Mouse (Mus musculus): Measurements from ENCODE around the gene Tnip1. TPM values are rescaled to one million over a fixed set of nuclear protein-coding genes. Genes with fewer than 3 reads are reported as not detected.

Gene Tnip1
- total and polyA plus RNA-seq, 3 experiments = 8.1 to 19.7 TPM; not detected in 1

DNA sequence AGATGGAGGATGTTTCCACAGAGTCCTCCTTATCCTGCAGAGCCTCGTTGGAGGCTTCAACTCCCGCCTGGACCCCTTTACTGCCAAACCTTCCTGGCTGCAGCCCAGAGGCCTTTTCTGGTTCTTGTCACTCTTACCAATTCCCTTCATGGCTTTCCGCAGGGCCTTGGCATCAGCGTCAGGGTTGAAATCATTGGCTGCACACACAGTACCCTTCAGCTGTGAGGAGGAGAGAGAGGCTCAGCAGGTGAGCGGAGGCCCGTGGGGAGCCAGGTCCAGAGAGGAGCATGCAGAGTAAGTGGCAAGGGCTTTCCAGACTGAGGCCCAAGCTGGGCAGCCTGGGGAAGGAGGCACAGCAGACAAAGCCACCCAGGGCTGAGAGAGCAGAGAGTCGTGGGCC lies 33.5 kb upstream of the Tnip1 start:
- no peak overlapping the region for H3K4me3 ChIP-seq (ENCODE audit: control insufficient read depth in 1 of 2, insufficient read depth in 1 of 2, low read depth in 2 of 2, low read length in 2 of 2)

DNA sequence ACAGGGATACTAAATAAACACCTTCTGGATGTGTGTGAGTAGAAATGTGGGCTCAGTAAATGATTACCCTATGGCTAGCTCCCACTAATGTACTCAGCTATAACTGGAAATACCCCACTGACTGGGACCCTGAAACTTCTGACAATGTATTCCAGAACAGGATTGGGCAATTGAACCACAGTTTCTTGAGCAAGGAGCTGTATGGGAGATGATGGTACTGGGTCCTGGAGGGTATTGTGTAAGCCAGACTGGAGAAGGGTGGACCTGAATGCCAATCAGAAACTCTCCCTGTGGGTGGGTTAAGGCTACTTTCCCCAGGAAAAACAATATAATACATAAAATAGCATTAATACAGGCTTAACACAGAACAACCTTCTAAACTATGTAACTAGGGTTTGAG lies 27.2 kb upstream of the Tnip1 start:
- Histone ChIP-seq H3K36me3 (ENCODE audit: control insufficient read depth in 1 of 2, insufficient read depth in 2 of 2, low read length in 2 of 2) (no peaks in the 10 kb centered on the region), H3K27me3 (ENCODE audit: control insufficient read depth in 1 of 2, insufficient read depth in 2 of 2, low read length in 2 of 2) (no peaks in the 10 kb centered on the region)

More for the DNA sequence above, 33.5 kb upstream of the Tnip1 start:
- TF ChIP-seq MAFK (IDR thresholded peaks at IDR 0.05; ENCODE audit: borderline replicate concordance, low read depth, low read length) (no peak), UBTF (IDR thresholded peaks at IDR 0.05; ENCODE audit: borderline replicate concordance, insufficient read depth, low read depth, low read length) (no peak), KAT2A (conservative IDR thresholded peaks at IDR 0.05; ENCODE audit: low read depth, low read length) (no peak), TBP (IDR thresholded peaks at IDR 0.05; ENCODE audit: low read depth, low read length) (no peak), RAD21 (IDR thresholded peaks at IDR 0.05; ENCODE audit: low read depth, low read length) (no peak), HCFC1 (IDR thresholded peaks at IDR 0.05; ENCODE audit: low read depth, low read length) (no peak), ZMIZ1 (IDR thresholded peaks at IDR 0.05; ENCODE audit: low read depth, low read length) (no peak), CHD2 (IDR thresholded peaks at IDR 0.05; ENCODE audit: low read length) (no peak), ELF1 (IDR thresholded peaks at IDR 0.05; ENCODE audit: low read depth, low read length) (no peak), POLR2AphosphoS5 (IDR thresholded peaks at IDR 0.05; ENCODE audit: borderline replicate concordance, low read depth, low read length) (no peak), MYB (IDR thresholded peaks at IDR 0.05; ENCODE audit: low read depth, low read length) (no peak), MAX (IDR thresholded peaks at IDR 0.05; ENCODE audit: low read length) (no peak), TCF12 (IDR thresholded peaks at IDR 0.05; ENCODE audit: low read depth, low read length) (no peak), USF1 (IDR thresholded peaks at IDR 0.05; ENCODE audit: low read depth, low read length) (no peak)
- DNase-seq (ENCODE audit: low read depth, low spot score) = no peak
- 0 out of 4 replicates have a peak, but pooled peaks cover 0 to 5% of the 10 kb centered on the region in 2 experiments for H3K4me1 ChIP-seq (ENCODE audit: control insufficient read depth in 1 of 2, insufficient read depth in 2 of 2, low read length in 2 of 2)
- no peaks in the 10 kb centered on the region for H3K27me3 ChIP-seq (ENCODE audit: control insufficient read depth in 1 of 2, insufficient read depth in 2 of 2, low read length in 2 of 2)
- H3K27ac ChIP-seq (ENCODE audit: control insufficient read depth, low read depth, low read length) = no peak overlapping the region
- H3K36me3 ChIP-seq (ENCODE audit: control insufficient read depth in 1 of 2, insufficient read depth in 2 of 2, low read length in 2 of 2) = no peaks in the 10 kb centered on the region
- H3K79me2 ChIP-seq (ENCODE audit: control insufficient read depth, insufficient read depth, low read length, poor library complexity) = no peaks in the 10 kb centered on the region
- H3K9ac ChIP-seq (ENCODE audit: control insufficient read depth, low read depth, low read length, poor library complexity, severe bottlenecking) = no peak overlapping the region
- no peaks in the 10 kb centered on the region for H3K9me3 ChIP-seq (replicated peaks; ENCODE audit: insufficient read depth, low read length)

More for the DNA sequence above, 27.2 kb upstream of the Tnip1 start:
- no peak for TF ChIP-seq MAZ (IDR thresholded peaks at IDR 0.05; ENCODE audit: low read depth, low read length)
- TF ChIP-seq ZC3H11A (IDR thresholded peaks at IDR 0.05; ENCODE audit: low read depth, low read length) = no peak
- TF ChIP-seq MEF2A (IDR thresholded peaks at IDR 0.05; ENCODE audit: extremely low read depth, insufficient replicate concordance, low read depth, low read length, poor library complexity, severe bottlenecking) = no peak
- no peak for TF ChIP-seq ZMIZ1 (IDR thresholded peaks at IDR 0.05; ENCODE audit: low read depth, low read length)
- TF ChIP-seq RCOR1 (IDR thresholded peaks at IDR 0.05; ENCODE audit: low read depth, low read length) = no peak
- no peak overlapping the region for H3K27ac ChIP-seq (ENCODE audit: control insufficient read depth, low read depth, low read length)
- H3K79me2 ChIP-seq (ENCODE audit: control insufficient read depth, insufficient read depth, low read length, poor library complexity) = no peaks in the 10 kb centered on the region
- no peaks in the 10 kb centered on the region for H3K9me3 ChIP-seq (replicated peaks; ENCODE audit: insufficient read depth, low read length)
- H3K4me1 ChIP-seq (ENCODE audit: control insufficient read depth in 1 of 2, insufficient read depth in 2 of 2, low read length in 2 of 2) = no peaks in the 10 kb centered on the region
- no peak overlapping the region for H3K9ac ChIP-seq (ENCODE audit: control insufficient read depth, low read depth, low read length, poor library complexity, severe bottlenecking)
- no peak for DNase-seq (ENCODE audit: low read depth, low spot score)
- H3K4me3 ChIP-seq (ENCODE audit: control insufficient read depth in 1 of 2, insufficient read depth in 1 of 2, low read depth in 2 of 2, low read length in 2 of 2) = no peak overlapping the region
